Mouse (Mus musculus): ENCODE measurements at regions not wholly inside any gene's neighbourhood (a gene's known extent, or its start where the extent isn't known, plus 50 kb on each side); places are given as distances from the start of the nearest gene placed in this dataset.

DNA sequence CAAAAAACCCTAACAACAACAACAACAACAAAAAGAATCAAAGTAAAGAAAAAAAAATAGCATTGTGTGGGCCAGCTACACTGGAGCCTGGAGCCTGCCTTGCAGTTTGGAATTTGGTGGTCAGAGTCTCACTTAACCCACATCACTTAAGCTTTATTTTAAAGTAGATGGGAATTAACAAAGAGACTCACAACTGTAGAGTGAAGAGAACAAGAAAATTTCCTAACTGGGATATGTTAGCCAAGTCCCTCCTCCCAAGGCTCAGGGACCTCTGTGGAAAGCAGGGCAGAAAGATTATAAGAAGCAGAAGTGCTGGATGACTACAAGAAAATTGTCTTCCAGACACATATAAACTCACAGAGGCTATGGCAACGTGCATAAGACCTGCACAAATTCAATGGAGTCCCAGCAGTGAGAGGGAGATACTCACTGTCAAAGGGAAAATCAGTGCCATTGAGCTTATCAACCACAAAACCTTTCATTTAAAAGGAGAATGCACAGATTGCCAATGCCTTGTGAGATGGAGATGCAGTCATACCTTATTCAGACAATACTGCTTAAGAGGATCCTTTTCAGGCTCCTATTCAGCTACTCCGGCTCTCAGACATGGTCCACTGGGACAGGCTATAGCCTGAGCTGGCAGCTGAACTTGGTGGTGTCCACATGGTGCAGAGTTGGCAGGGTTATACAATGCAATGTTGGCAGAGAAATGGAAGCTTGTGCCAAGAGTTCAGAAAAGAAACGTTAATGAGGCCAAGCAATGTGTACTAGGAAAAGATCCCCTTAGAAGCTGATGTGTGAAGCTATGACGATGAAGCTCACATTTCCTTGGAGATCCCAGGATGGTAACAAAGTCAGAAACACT lies 154.4 kb downstream of the Cxxc4 start:
- no peak for TF ChIP-seq CTCF (IDR thresholded peaks at IDR 0.05; ENCODE audit: low read depth, low read length)
- TF ChIP-seq GATA1 (IDR thresholded peaks at IDR 0.05; ENCODE audit: borderline replicate concordance, low read length): no peak

All from G1E (cell line).